Mouse (Mus musculus) heart, adult 2 months (tissue): Measurements from ENCODE around the gene Nuak1.

ENCODE experiments used
- EP300 ChIP-seq: fragments of 200-500 bp; IDR thresholded peaks from 2 replicates; pipeline ENCODE4 v1.6.1; 2011; ENCODE audit warnings: low read depth, low read length, control low read depth; ENCODE audit not compliant: insufficient read depth
- POLR2A ChIP-seq: fragments of 200-500 bp; IDR thresholded peaks from 2 replicates; pipeline ENCODE4 v1.6.1; 2011; ENCODE audit warnings: mild to moderate bottlenecking, low read depth, low read length, control low read depth; ENCODE audit not compliant: insufficient read depth

- TF ChIP-seq POLR2A (no peak), EP300 (no peak)
Measured at GRCm38 (mm10) chr10:84460420-84461101, 20.2 kb upstream of the Nuak1 start.
